Mouse (Mus musculus): ENCODE results near the gene Cox20. TPM values are rescaled to one million over a fixed set of nuclear protein-coding genes. Genes with fewer than 3 reads are reported as not detected.
A peak's percentile ranks its signal among the peaks of the same experiment; 100 is the strongest.

Cox20 gene
- polyA plus RNA-seq, 1 experiment from 2014 or later, result 160 TPM

GRCm38 (mm10) chr1:178303425-178303824 is 15.5 kb upstream of the Cox20 start:
- Histone ChIP-seq H3K4me3 (replicated peaks) (no peak overlapping the region), H3K27ac (no peak overlapping the region), H3K9me3 (no peaks in the 10 kb centered on the region), H3K9ac (replicated peaks) (no peak overlapping the region), H3K27me3 (no peaks in the 10 kb centered on the region), H3K4me1 (replicated peaks) (no peaks in the 10 kb centered on the region), H3K36me3 (no peaks in the 10 kb centered on the region), H3K4me2 (replicated peaks) (no peak overlapping the region)
- WGBS, result 33% methylated on average over 3 of the region's 3 CpGs
- ATAC-seq, result 0 out of 2 replicates have a peak, but pooled peaks have one; percentile 43

- Histone ChIP-seq H3K4me3 (replicated peaks) (no peak overlapping the region), H3K27ac (no peak overlapping the region), H3K4me2 (replicated peaks) (no peak overlapping the region), H3K9ac (replicated peaks) (no peak overlapping the region), H3K9me3 (no peaks in the 10 kb centered on the region), H3K4me1 (replicated peaks) (no peaks in the 10 kb centered on the region), H3K36me3 (no peaks in the 10 kb centered on the region), H3K27me3 (no peaks in the 10 kb centered on the region)
- ATAC-seq, result no peak
- 77% methylated on average over 2 of the region's 2 CpGs for WGBS
These were observed 9.4 kb upstream of the Cox20 start for GRCm38 (mm10) chr1:178309487-178309886.

GRCm38 (mm10) chr1:178310128-178310527 is 8.8 kb upstream of the Cox20 start:
- Histone ChIP-seq H3K4me1 (replicated peaks) (no peaks in the 10 kb centered on the region), H3K9ac (replicated peaks) (no peak overlapping the region), H3K4me3 (replicated peaks) (no peak overlapping the region), H3K36me3 (no peaks in the 10 kb centered on the region), H3K4me2 (replicated peaks) (no peak overlapping the region), H3K9me3 (no peaks in the 10 kb centered on the region), H3K27ac (no peak overlapping the region), H3K27me3 (no peaks in the 10 kb centered on the region)
- no peak for ATAC-seq
- WGBS, result 83% methylated on average over 1 of the region's 1 CpGs

GRCm38 (mm10) chr1:178313039-178313597 is 5.8 kb upstream of the Cox20 start:
- Histone ChIP-seq H3K4me1 (replicated peaks) (peaks cover 12% of the 10 kb centered on the region), H3K27ac (no peak overlapping the region), H3K4me3 (replicated peaks) (no peak overlapping the region), H3K4me2 (replicated peaks) (no peak overlapping the region), H3K27me3 (no peaks in the 10 kb centered on the region), H3K9ac (replicated peaks) (no peak overlapping the region), H3K36me3 (no peaks in the 10 kb centered on the region), H3K9me3 (no peaks in the 10 kb centered on the region)
- no peak for ATAC-seq
- WGBS, result 87% methylated on average over 1 of the region's 1 CpGs

GRCm38 (mm10) chr1:178314236-178314635 is 4.7 kb upstream of the Cox20 start:
- Histone ChIP-seq H3K9me3 (no peaks in the 10 kb centered on the region), H3K27me3 (no peaks in the 10 kb centered on the region), H3K4me3 (replicated peaks) (no peak overlapping the region), H3K4me2 (replicated peaks) (no peak overlapping the region), H3K4me1 (replicated peaks) (peaks cover 12% of the 10 kb centered on the region), H3K36me3 (no peaks in the 10 kb centered on the region), H3K9ac (replicated peaks) (no peak overlapping the region), H3K27ac (no peak overlapping the region)
- WGBS, result 94% methylated on average over 2 of the region's 2 CpGs
- no peak for ATAC-seq

GRCm38 (mm10) chr1:178317275-178318001 is 1.5 kb upstream of the Cox20 start:
- Histone ChIP-seq H3K27ac (peak overlapping the region; percentile 100), H3K36me3 (peaks cover 14% of the 10 kb centered on the region), H3K4me3 (replicated peaks) (peak overlapping the region; percentile 60), H3K4me2 (replicated peaks) (peak overlapping the region; percentile 86), H3K27me3 (no peaks in the 10 kb centered on the region), H3K9ac (replicated peaks) (peak overlapping the region; percentile 91), H3K4me1 (replicated peaks) (peaks cover 37% of the 10 kb centered on the region), H3K9me3 (no peaks in the 10 kb centered on the region)
- ATAC-seq, result no peak
- WGBS, result 38% methylated on average over 10 of the region's 10 CpGs

GRCm38 (mm10) chr1:178318002-178318388 is 935 bp upstream of the Cox20 start:
- ATAC-seq, result peak; percentile 73
- H3K36me3 ChIP-seq, result peaks cover 20% of the 10 kb centered on the region
- no peaks in the 10 kb centered on the region for H3K27me3 ChIP-seq
- under 1% methylated on average over 17 of the region's 17 CpGs for WGBS
- peak overlapping the region; percentile 91 for H3K9ac ChIP-seq (replicated peaks)
- H3K27ac ChIP-seq, result peak overlapping the region; percentile 100
- H3K4me2 ChIP-seq (replicated peaks), result peak overlapping the region; percentile 86
- H3K4me3 ChIP-seq (replicated peaks), result peak overlapping the region; percentile 60
- peaks cover 43% of the 10 kb centered on the region for H3K4me1 ChIP-seq (replicated peaks)
- no peaks in the 10 kb centered on the region for H3K9me3 ChIP-seq

GRCm38 (mm10) chr1:178319295-178320037 is 536 bp downstream of the Cox20 start:
- Histone ChIP-seq H3K4me3 (replicated peaks) (peak overlapping the region; percentile 60), H3K36me3 (peaks cover 30% of the 10 kb centered on the region), H3K4me1 (replicated peaks) (peaks cover 46% of the 10 kb centered on the region), H3K9ac (replicated peaks) (peak overlapping the region; percentile 91), H3K27me3 (no peaks in the 10 kb centered on the region), H3K9me3 (no peaks in the 10 kb centered on the region), H3K27ac (peak overlapping the region; percentile 100), H3K4me2 (replicated peaks) (peak overlapping the region; percentile 86)
- WGBS, result 2% methylated on average over 12 of the region's 12 CpGs
- ATAC-seq, result peak; percentile 40

- Histone ChIP-seq H3K4me3 (replicated peaks) (peak overlapping the region; percentile 60), H3K9me3 (no peaks in the 10 kb centered on the region), H3K27ac (peak overlapping the region; percentile 100), H3K36me3 (peaks cover 37% of the 10 kb centered on the region), H3K4me2 (replicated peaks) (peak overlapping the region; percentile 86), H3K4me1 (replicated peaks) (peaks cover 48% of the 10 kb centered on the region), H3K9ac (replicated peaks) (peak overlapping the region; percentile 91), H3K27me3 (no peaks in the 10 kb centered on the region)
- WGBS, result 19% methylated on average over 8 of the region's 8 CpGs
- no peak for ATAC-seq
These were observed 1.2 kb downstream of the Cox20 start for GRCm38 (mm10) chr1:178320038-178320722.

- peaks cover 38% of the 10 kb centered on the region for H3K36me3 ChIP-seq
- H3K4me1 ChIP-seq (replicated peaks), result peaks cover 48% of the 10 kb centered on the region
- ATAC-seq, result no peak
- H3K4me3 ChIP-seq (replicated peaks), result peak overlapping the region; percentile 60
- H3K4me2 ChIP-seq (replicated peaks), result peak overlapping the region; percentile 86
- H3K9me3 ChIP-seq, result no peaks in the 10 kb centered on the region
- H3K27me3 ChIP-seq, result no peaks in the 10 kb centered on the region
- H3K27ac ChIP-seq, result peak overlapping the region; percentile 100
- 51% methylated on average over 5 of the region's 5 CpGs for WGBS
- peak overlapping the region; percentile 91 for H3K9ac ChIP-seq (replicated peaks)
These were observed 2.0 kb downstream of the Cox20 start for GRCm38 (mm10) chr1:178320723-178321590.

Data from midbrain, embryonic 13.5 days (tissue).